Mouse (Mus musculus) duodenum, adult 2 months (tissue): ENCODE measurements around the gene Prickle1. TPM values are rescaled to one million over a fixed set of nuclear protein-coding genes. Genes with fewer than 3 reads are reported as not detected.

ENCODE experiments used
- polyA plus RNA-seq: library from polyadenylated mRNA; depleted of rRNA; stranded (reverse); fragments of >200 nt; gene quantifications from 2 replicates; pipeline ENCODE4 v1.2.3, GENCODE M21; 2012; ENCODE audit warnings: low replicate concordance; rRNA removed

The Prickle1 gene
- 1.1 and 1.8 TPM in 2 replicates for polyA plus RNA-seq

GRCm38 (mm10) chr15:93595746-93596145 lies at the start of gene Prickle1:
TSS of gene Prickle1 (minus strand) at chr15:93595891.

Other genes with a start within 250 kb of the Prickle1 start
- 12.4 and 20.5 TPM in 2 replicates for gene Zcrb1, start 197.6 kb downstream of the Prickle1 start, polyA plus RNA-seq
- 1.4 and 1.6 TPM in 2 replicates for gene Pphln1, start 197.5 kb downstream of the Prickle1 start, polyA plus RNA-seq